Mouse (Mus musculus) intestine, embryonic 14.5 days (tissue): Measurements from ENCODE around the gene Yy1. TPM values are rescaled to one million over a fixed set of nuclear protein-coding genes. Genes with fewer than 3 reads are reported as not detected.

Experiments used
- ATAC-seq: fragments of 200-750 bp; cut with Nextera tagmentation; replicated peaks from 2 replicates; pipeline ENCODE4 v1.8.0; 2017; ENCODE audit warnings: low read depth, moderate number of reproducible peaks, moderate TSS enrichment, moderate library complexity; ENCODE audit not compliant: low FRiP score, low TSS enrichment
- DNase-seq: peaks from one replicate; pipeline ENCODE4 v3.0.0-alpha.2; 2018; ENCODE audit warnings: low spot score
- H3K27ac ChIP-seq: fragments of 300-500 bp; sonication (generic); 2 replicates; pipeline ENCODE4 v1.5.1; 2014; ENCODE audit warnings: low read depth, mild to moderate bottlenecking, control low read depth
- H3K27me3 ChIP-seq: fragments of 300-500 bp; sonication (generic); replicated peaks from 2 replicates; pipeline ENCODE4 v1.6.1; 2014; ENCODE audit warnings: low read length, control low read depth; ENCODE audit not compliant: control insufficient read depth, insufficient read depth
- H3K36me3 ChIP-seq: fragments of 300-500 bp; sonication (generic); 2 replicates; pipeline ENCODE4 v1.6.1; 2014; ENCODE audit warnings: low read length, control low read depth; ENCODE audit not compliant: control insufficient read depth, insufficient read depth
- H3K4me1 ChIP-seq: fragments of 300-500 bp; sonication (generic); replicated peaks from 2 replicates; pipeline ENCODE4 v1.6.1; 2014; ENCODE audit warnings: low read length, control low read depth, mixed read lengths; ENCODE audit not compliant: control insufficient read depth, insufficient read depth
- H3K4me2 ChIP-seq: fragments of 300-500 bp; sonication (generic); 2 replicates; pipeline ENCODE4 v1.6.1; 2014; ENCODE audit warnings: low read length
- H3K4me3 ChIP-seq: fragments of 300-500 bp; sonication (generic); 2 replicates; pipeline ENCODE4 v1.5.1; 2014; ENCODE audit warnings: low read depth, low read length, control low read depth, mixed read lengths
- H3K9ac ChIP-seq: fragments of 300-500 bp; sonication (generic); 2 replicates; pipeline ENCODE4 v1.6.1; 2014; ENCODE audit warnings: mild to moderate bottlenecking, low read length
- H3K9me3 ChIP-seq: fragments of 300-500 bp; sonication (generic); 2 replicates; pipeline ENCODE4 v1.6.1; 2016; ENCODE audit warnings: low read length, control low read depth; ENCODE audit not compliant: control insufficient read depth
- WGBS: fragments of 180-500 bp; shearing (Covaris S2); extraction: QIAGEN DNeasy Blood & Tissue Kit; methylation state at CpG from one replicate; pipeline ENCODE4 v1.1.7; 2014; 5-methylcytosine and 5-hydroxymethylcytosine counted together
- polyA plus RNA-seq: library from polyadenylated mRNA; unstranded; fragments of >200 nt; fragmentation: Nextera tagmentation; extraction: Ambion mirVana; gene quantifications from 2 replicates; pipeline ENCODE4 v1.2.1, GENCODE M21; 2014

Yy1 gene
- polyA plus RNA-seq, 1 experiment from 2014 or later: 20.5 TPM

- DNase-seq (no peak), ATAC-seq (no peak)
- 94% methylated on average over 19 of the region's 19 CpGs for WGBS
- Histone ChIP-seq H3K36me3 (peaks cover 7% of the 10 kb centered on the region; the same call in 1 of the 2 replicates), H3K9me3 (no peaks in the 10 kb centered on the region), H3K4me1 (no peaks in the 10 kb centered on the region), H3K4me2 (no peak overlapping the region), H3K4me3 (no peak overlapping the region), H3K27me3 (no peaks in the 10 kb centered on the region), H3K27ac (no peak overlapping the region), H3K9ac (no peak overlapping the region)
Measured at GRCm38 (mm10) chr12:108826282-108826957, 33.6 kb downstream of the Yy1 start.

DNA sequence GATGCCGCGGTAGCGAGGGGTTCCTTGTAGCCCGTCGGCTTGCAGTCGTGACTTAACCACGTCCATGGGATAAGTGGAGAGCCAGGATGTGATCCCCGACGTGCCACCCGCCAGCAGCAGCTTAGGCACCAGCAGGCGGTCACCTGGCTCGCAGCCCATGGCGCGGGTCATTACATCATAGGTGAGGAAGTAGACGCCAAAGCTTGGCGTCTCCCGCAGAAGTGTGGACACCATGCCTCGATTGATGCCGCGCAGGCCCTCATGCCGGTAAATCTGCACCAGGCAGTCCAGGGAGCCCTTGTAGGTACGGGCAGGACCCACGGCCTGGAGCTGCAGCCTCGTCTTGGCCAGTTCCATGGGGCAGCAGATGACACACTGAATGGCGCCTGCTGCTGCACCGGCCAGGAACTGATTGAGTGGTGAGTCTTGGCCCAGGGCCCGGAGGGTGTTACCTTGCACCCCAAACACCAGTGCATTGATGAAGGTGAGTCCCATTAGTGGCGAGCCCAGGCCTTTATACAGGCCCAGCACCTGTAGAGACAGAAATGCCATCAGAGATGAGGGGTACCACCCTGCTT is 34.3 kb downstream of the Yy1 start:
- no peaks in the 10 kb centered on the region for H3K9me3 ChIP-seq
- H3K36me3 ChIP-seq: peaks cover 7% of the 10 kb centered on the region; the same call in 1 of the 2 replicates
- no peak overlapping the region for H3K4me2 ChIP-seq
- H3K27me3 ChIP-seq: no peaks in the 10 kb centered on the region
- H3K9ac ChIP-seq: no peak overlapping the region
- H3K27ac ChIP-seq: no peak overlapping the region
- peaks cover 4% of the 10 kb centered on the region for H3K4me1 ChIP-seq
- no peak overlapping the region for H3K4me3 ChIP-seq
- 96% methylated on average over 28 of the region's 28 CpGs for WGBS
- no peak for DNase-seq
- no peak for ATAC-seq

GRCm38 (mm10) chr12:108827641-108828040 is 34.9 kb downstream of the Yy1 start:
- 94% methylated on average over 6 of the region's 6 CpGs for WGBS
- no peak overlapping the region for H3K4me3 ChIP-seq
- H3K27me3 ChIP-seq: no peaks in the 10 kb centered on the region
- peaks cover 7% of the 10 kb centered on the region for H3K4me1 ChIP-seq
- no peak overlapping the region for H3K27ac ChIP-seq
- H3K9me3 ChIP-seq: no peaks in the 10 kb centered on the region
- no peak for ATAC-seq
- no peak overlapping the region for H3K4me2 ChIP-seq
- peaks cover 7% of the 10 kb centered on the region; the same call in 1 of the 2 replicates for H3K36me3 ChIP-seq
- DNase-seq: no peak
- no peak overlapping the region for H3K9ac ChIP-seq

- H3K4me1 ChIP-seq: peaks cover 9% of the 10 kb centered on the region
Measured at GRCm38 (mm10) chr12:108829636-108830035, 36.9 kb downstream of the Yy1 start.

DNA sequence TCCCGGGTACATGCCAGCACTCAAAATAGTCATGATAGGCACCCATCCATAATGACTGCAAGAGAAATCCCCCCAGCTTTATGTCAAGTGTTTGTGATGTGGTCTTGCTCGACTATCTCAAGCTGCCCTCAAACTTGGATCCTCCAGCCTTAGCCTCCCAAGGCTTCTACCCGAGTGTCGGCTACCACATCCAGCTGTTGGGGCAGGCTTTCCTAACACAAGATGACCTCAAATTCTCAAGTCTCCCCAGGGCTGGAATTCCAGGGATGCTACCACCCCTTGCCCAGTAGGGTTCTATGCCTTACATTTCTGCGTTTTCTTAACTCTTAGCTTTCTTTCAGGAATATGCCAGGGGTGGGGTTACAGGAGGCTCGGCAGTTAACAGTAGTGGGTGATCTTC is 37.6 kb downstream of the Yy1 start:
- no peak overlapping the region for H3K9ac ChIP-seq
- no peak overlapping the region for H3K4me3 ChIP-seq
- ATAC-seq (no peak), DNase-seq (no peak)
- 84% methylated on average over 6 of the region's 6 CpGs for WGBS
- H3K27ac ChIP-seq: no peak overlapping the region
- peaks cover 13% of the 10 kb centered on the region for H3K4me1 ChIP-seq
- no peaks in the 10 kb centered on the region for H3K9me3 ChIP-seq
- H3K36me3 ChIP-seq: peaks cover 7% of the 10 kb centered on the region; the same call in 1 of the 2 replicates
- H3K4me2 ChIP-seq: no peak overlapping the region
- H3K27me3 ChIP-seq: no peaks in the 10 kb centered on the region

More at GRCm38 (mm10) chr12:108829636-108830035, 36.9 kb downstream of the Yy1 start:
- Histone ChIP-seq H3K36me3 (peaks cover 7% of the 10 kb centered on the region; the same call in 1 of the 2 replicates), H3K9me3 (no peaks in the 10 kb centered on the region), H3K27me3 (no peaks in the 10 kb centered on the region), H3K4me3 (no peak overlapping the region), H3K4me2 (no peak overlapping the region), H3K27ac (no peak overlapping the region), H3K9ac (no peak overlapping the region)
- ATAC-seq: no peak
- DNase-seq: no peak
- 56% methylated on average over 5 of the region's 5 CpGs for WGBS

GRCm38 (mm10) chr12:108831966-108832643 is 39.3 kb downstream of the Yy1 start:
- H3K9me3 ChIP-seq: no peaks in the 10 kb centered on the region
- H3K27me3 ChIP-seq: no peaks in the 10 kb centered on the region
- no peak overlapping the region for H3K4me3 ChIP-seq
- ATAC-seq (no peak), DNase-seq (no peak)
- H3K27ac ChIP-seq: no peak overlapping the region
- WGBS: 45% methylated on average over 9 of the region's 9 CpGs
- no peak overlapping the region for H3K9ac ChIP-seq
- H3K4me2 ChIP-seq: no peak overlapping the region
- H3K36me3 ChIP-seq: no peaks in the 10 kb centered on the region; the same call in 1 of the 2 replicates
- H3K4me1 ChIP-seq: peaks cover 18% of the 10 kb centered on the region

DNA sequence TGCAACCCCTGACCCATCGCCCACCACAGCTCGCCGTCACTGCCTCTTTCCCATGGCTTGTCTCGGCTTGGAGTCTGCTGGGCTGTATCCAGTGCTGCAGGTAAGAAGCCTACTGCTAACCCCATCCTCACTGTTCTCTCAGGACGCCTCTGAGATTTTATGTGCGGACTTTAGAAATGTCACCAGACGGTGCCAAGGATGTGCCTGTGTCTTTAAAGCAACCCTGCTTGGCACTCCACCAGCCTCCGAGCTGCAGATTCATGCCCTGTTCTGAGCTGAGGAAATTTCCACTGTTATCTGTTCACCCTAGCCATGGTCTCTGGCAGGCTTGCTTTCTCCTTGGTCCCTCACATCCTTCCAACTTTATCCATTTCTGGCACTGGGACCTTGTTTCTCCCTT is 40.1 kb downstream of the Yy1 start:
- Histone ChIP-seq H3K4me2 (no peak overlapping the region), H3K4me3 (no peak overlapping the region), H3K9ac (no peak overlapping the region), H3K36me3 (no peaks in the 10 kb centered on the region), H3K9me3 (no peaks in the 10 kb centered on the region), H3K27ac (no peak overlapping the region), H3K27me3 (no peaks in the 10 kb centered on the region), H3K4me1 (peaks cover 25% of the 10 kb centered on the region)
- 86% methylated on average over 8 of the region's 8 CpGs for WGBS
- no peak for ATAC-seq
- DNase-seq: no peak

DNA sequence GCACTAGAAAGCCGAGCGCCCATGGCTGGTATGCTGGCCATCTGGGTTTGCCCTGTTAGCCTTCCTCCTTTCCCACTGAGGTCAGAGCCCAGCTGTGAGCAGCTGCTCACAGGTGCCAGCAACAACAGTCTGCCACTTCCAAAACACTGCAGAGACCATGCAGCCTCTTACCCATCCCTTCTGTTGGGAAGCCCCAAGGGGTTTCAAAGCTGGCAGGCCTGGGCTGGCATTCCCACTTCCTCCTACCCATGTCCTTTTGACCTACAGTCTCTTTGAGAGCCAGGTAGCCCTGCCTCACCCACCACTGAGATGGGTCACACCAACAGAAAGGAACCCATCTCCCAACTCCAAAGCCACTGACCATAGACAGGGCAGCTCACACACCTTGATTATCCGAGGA is 40.6 kb downstream of the Yy1 start:
- no peak overlapping the region for H3K9ac ChIP-seq
- 93% methylated on average over 3 of the region's 3 CpGs for WGBS
- H3K36me3 ChIP-seq: peaks cover 3% of the 10 kb centered on the region; the same call in 1 of the 2 replicates
- no peaks in the 10 kb centered on the region for H3K27me3 ChIP-seq
- no peak overlapping the region for H3K4me2 ChIP-seq
- H3K9me3 ChIP-seq: no peaks in the 10 kb centered on the region
- no peak overlapping the region for H3K4me3 ChIP-seq
- DNase-seq (no peak), ATAC-seq (no peak)
- H3K4me1 ChIP-seq: peaks cover 31% of the 10 kb centered on the region
- H3K27ac ChIP-seq: no peak overlapping the region
